Mouse (Mus musculus) E14TG2a.4 (cell line): ENCODE results near the gene Cpsf6.

Source experiments
- CTCF ChIP-seq: conservative IDR thresholded peaks from 2 replicates; pipeline ENCODE4 v1.5.1; 2014; ENCODE audit warnings: low read length
- POU5F1 ChIP-seq: IDR thresholded peaks from 2 replicates; pipeline ENCODE4 v1.6.1; 2014; ENCODE audit warnings: low read length, borderline replicate concordance

- TF ChIP-seq CTCF (0 out of 2 replicates have a peak, but pooled peaks have one; percentile 9), POU5F1 (no peak)
Observed at GRCm38 (mm10) chr10:117337946-117338345, 41.9 kb downstream of the Cpsf6 start.
